Mouse (Mus musculus) olfactory bulb, adult 2 months (tissue): ENCODE results near the gene Tmem72. TPM values are rescaled to one million over a fixed set of nuclear protein-coding genes. Genes with fewer than 3 reads are reported as not detected.

Source experiments
- H3K27ac ChIP-seq: fragments of 200-500 bp; 2 replicates; pipeline ENCODE4 v1.5.1; 2012; ENCODE audit warnings: low read depth, low read length; ENCODE audit not compliant: insufficient read depth
- H3K4me1 ChIP-seq: fragments of 200-500 bp; 2 replicates; pipeline ENCODE4 v1.6.1; 2012; ENCODE audit warnings: low read length; ENCODE audit not compliant: control insufficient read depth, insufficient read depth
- H3K4me3 ChIP-seq: fragments of 200-500 bp; 2 replicates; pipeline ENCODE4 v1.5.1; 2012; ENCODE audit warnings: mild to moderate bottlenecking, low read depth, low read length, moderate library complexity; ENCODE audit not compliant: insufficient read depth
- CTCF ChIP-seq: fragments of 200-500 bp; IDR thresholded peaks from 2 replicates; pipeline ENCODE4 v1.5.1; 2012; ENCODE audit warnings: low read depth, mild to moderate bottlenecking, low read length, moderate library complexity; ENCODE audit not compliant: insufficient read depth
- POLR2A ChIP-seq: fragments of 200-500 bp; IDR thresholded peaks from 2 replicates; pipeline ENCODE4 v1.6.1; 2012; ENCODE audit warnings: mild to moderate bottlenecking, low read depth, low read length, moderate library complexity; ENCODE audit not compliant: insufficient read depth
- WGBS: fragments of 180-500 bp; shearing (Covaris S2); methylation state at CpG from one replicate; pipeline ENCODE4 v1.1.7; 2018; 5-methylcytosine and 5-hydroxymethylcytosine counted together
- polyA plus RNA-seq: library from polyadenylated mRNA; stranded (reverse); fragments of >200 nt; gene quantifications from 2 replicates; pipeline ENCODE4 v1.2.4, GENCODE M21; 2012; ENCODE audit warnings: low replicate concordance; ENCODE audit not compliant: missing spikeins, insufficient read depth, insufficient read length

Gene Tmem72
- polyA plus RNA-seq: not detected in 2 replicates

DNA sequence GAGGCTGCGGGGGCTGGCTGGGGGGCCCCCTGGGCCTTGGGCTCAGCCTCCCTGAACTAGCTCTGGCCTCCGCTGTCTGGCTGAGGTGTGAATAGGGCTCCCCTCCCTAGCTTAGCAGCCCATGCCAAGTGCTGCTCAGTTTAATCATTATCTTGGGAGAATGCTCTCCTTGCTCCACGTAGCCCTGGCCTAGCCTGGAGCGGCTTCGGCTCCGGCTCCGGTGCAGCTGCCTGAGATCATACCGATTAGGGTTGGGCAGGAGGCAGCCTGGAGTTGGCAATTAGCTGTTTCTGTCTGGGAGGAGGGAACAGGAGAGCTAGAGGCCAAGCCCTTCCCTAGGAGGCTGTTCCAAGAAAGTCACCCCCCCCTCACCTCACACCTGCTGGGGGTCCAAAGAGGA is at the start of gene Tmem72:
Gene Tmem72 (minus strand): TSS at position 248 of the 400 bp plus-strand sequence.
- H3K27ac ChIP-seq: no peak within 1 kb of the TSS
- H3K4me3 ChIP-seq: no peak within 1 kb of the TSS
- peaks cover 10% of the 10 kb centered on the region for H3K4me1 ChIP-seq
- TF ChIP-seq CTCF (no peak), POLR2A (no peak)
- WGBS: 52% methylated on average over 8 of the region's 8 CpGs

GRCm38 (mm10) chr6:116764524-116764923 is 47.8 kb upstream of the Tmem72 start:
- Histone ChIP-seq H3K4me3 (no peak overlapping the region), H3K4me1 (no peaks in the 10 kb centered on the region), H3K27ac (no peak overlapping the region)
- TF ChIP-seq CTCF (no peak), POLR2A (no peak)
- WGBS: 95% methylated on average over 4 of the region's 4 CpGs

- Histone ChIP-seq H3K4me3 (no peak overlapping the region), H3K27ac (no peak overlapping the region), H3K4me1 (no peaks in the 10 kb centered on the region)
- TF ChIP-seq POLR2A (no peak), CTCF (no peak)
- 48% methylated on average over 3 of the region's 3 CpGs for WGBS
These were observed 45.6 kb upstream of the Tmem72 start for GRCm38 (mm10) chr6:116762333-116762732.

DNA sequence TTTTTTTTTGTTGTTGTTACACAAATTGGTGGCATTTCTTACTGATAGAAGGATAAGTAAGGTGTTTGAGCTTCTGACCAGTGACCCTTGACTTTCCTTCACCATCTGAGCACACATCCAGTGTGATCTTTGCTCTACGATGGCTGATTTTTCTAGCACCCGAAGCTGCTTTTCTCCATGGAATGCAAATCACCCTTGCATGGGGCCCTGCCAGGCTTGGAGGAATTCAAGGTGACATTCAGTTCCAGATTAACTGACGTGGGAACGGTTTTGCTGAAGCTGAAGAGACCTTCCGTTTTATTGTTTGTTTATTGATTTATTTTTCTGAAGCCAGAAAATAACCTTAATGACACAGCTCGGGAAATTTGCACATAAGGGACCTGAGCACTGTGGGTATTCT is 43.5 kb upstream of the Tmem72 start:
- Histone ChIP-seq H3K4me1 (no peaks in the 10 kb centered on the region), H3K4me3 (no peak overlapping the region), H3K27ac (no peak overlapping the region)
- WGBS: 80% methylated on average over 6 of the region's 6 CpGs
- TF ChIP-seq CTCF: no peak
- no peak for TF ChIP-seq POLR2A

- Histone ChIP-seq H3K27ac (no peak overlapping the region), H3K4me1 (no peaks in the 10 kb centered on the region), H3K4me3 (no peak overlapping the region)
- TF ChIP-seq CTCF (no peak), POLR2A (no peak)
- 87% methylated on average over 3 of the region's 3 CpGs for WGBS
These were observed 39.7 kb upstream of the Tmem72 start for GRCm38 (mm10) chr6:116756364-116756763.

- no peak overlapping the region for H3K4me3 ChIP-seq
- TF ChIP-seq CTCF: no peak
- TF ChIP-seq POLR2A: no peak
- no peaks in the 10 kb centered on the region for H3K4me1 ChIP-seq
- H3K27ac ChIP-seq: no peak overlapping the region
- WGBS: 77% methylated on average over 2 of the region's 2 CpGs
These were observed 21.3 kb upstream of the Tmem72 start for GRCm38 (mm10) chr6:116738046-116738445.

- no peak for TF ChIP-seq CTCF
- no peak for TF ChIP-seq POLR2A
- WGBS: 87% methylated on average over 5 of the region's 5 CpGs
These were observed 18.6 kb upstream of the Tmem72 start for GRCm38 (mm10) chr6:116735361-116735760.

DNA sequence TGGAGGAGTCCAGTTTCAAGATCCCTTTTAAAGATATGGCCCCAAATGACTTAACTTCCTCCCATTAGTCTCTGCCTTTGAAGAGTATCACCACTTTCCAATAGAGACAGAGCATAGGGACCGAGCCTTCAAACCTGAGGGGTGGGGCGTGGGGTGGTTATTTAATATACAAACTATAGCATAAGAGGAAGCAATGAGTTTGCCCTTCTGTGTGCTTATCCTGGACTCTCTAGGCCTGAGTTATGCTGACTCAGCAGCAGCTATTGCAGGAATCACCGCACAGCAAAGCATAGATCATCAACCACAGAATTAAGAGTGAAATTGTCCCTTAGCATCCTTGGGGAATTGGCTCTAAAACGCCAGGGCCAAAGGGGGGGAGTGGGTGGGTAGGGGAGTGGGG is 16.9 kb upstream of the Tmem72 start:
- Histone ChIP-seq H3K27ac (no peak overlapping the region), H3K4me3 (no peak overlapping the region), H3K4me1 (no peaks in the 10 kb centered on the region)
- WGBS: 77% methylated on average over 4 of the region's 4 CpGs
- TF ChIP-seq POLR2A: no peak
- TF ChIP-seq CTCF: no peak

More at GRCm38 (mm10) chr6:116735361-116735760, 18.6 kb upstream of the Tmem72 start:
- H3K4me3 ChIP-seq: no peak overlapping the region
- no peak overlapping the region for H3K27ac ChIP-seq
- H3K4me1 ChIP-seq: no peaks in the 10 kb centered on the region

DNA sequence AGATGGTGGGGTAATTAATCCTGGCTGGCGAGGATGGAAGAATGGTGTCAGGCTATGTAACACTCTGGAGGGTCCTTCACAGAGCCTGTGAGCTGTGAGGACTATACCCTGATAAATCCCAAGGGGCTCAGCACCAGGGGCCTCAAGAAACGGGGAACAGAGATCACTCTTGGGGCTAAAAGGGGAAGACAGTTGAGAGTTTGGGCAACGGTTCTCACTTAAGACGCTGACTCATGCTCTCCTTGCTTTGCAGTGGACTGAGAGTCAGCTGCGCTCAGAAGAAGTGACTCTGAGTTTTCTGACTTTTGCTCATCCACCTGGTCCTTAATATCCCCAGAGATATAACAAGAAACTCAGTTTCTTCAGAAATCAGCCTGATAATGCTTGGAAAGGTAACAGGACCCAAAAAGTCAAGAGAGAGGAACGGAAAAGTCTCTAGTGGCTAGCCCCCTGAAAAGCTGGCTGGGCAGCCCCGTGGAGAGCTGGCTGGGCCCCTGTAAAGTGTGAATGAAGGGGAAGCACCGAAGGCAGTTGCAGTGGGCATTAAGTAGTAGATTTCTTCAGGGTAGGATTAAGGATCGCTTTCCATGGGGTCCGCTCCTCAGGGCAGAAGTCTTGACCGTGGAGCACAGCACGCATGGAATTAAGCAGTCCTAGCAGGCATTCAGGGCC is 7.9 kb upstream of the Tmem72 start:
- TF ChIP-seq POLR2A (no peak), CTCF (no peak)
- no peak overlapping the region for H3K4me3 ChIP-seq
- H3K4me1 ChIP-seq: no peaks in the 10 kb centered on the region
- H3K27ac ChIP-seq: no peak overlapping the region
- 84% methylated on average over 12 of the region's 12 CpGs for WGBS
